Mouse (Mus musculus): ENCODE data around the gene Kcnip1. TPM values are rescaled to one million over a fixed set of nuclear protein-coding genes. Genes with fewer than 3 reads are reported as not detected.

Kcnip1 gene
- polyA plus RNA-seq, 1 experiment from 2014 or later: 4.3 TPM

DNA sequence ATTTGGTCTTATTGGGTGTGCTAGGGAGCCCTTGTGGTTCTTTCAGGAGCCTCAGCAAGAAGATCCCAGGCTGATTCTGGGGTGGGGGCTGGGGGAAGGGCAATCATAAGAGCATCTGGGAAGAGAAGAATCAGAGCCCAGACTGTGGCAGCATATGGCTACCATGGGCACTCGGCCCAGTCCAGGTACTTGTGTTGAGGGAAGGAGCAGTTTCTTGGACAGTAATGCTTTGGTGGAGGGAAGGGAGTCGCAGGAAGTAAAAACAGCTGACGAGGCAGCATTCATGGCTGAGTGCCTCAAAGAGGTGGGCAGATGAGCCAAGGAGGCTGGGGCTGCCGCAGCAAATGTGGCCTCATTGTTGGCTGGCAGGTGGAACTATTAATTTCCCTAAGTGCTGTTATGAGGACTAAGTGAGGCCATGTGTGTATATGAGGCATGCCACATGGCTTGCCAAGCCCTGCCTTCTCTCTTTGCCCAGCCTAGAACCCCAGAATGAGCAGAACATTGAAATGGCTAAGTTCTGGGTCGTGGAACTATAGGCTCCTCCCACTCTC lies 245.5 kb downstream of the Kcnip1 start:
- H3K27me3 ChIP-seq: no peaks in the 10 kb centered on the region
- peaks cover 13% of the 10 kb centered on the region for H3K4me1 ChIP-seq
- no peak overlapping the region for H3K27ac ChIP-seq
- ATAC-seq (ENCODE audit: insufficient number of reproducible peaks, insufficient read depth, low FRiP score, low TSS enrichment, low read depth): no peak
- H3K9ac ChIP-seq: no peak overlapping the region
- no peaks in the 10 kb centered on the region for H3K9me3 ChIP-seq
- WGBS: 70% methylated on average over 5 of the region's 5 CpGs
- no peak overlapping the region for H3K4me2 ChIP-seq
- no peaks in the 10 kb centered on the region for H3K36me3 ChIP-seq
- H3K4me3 ChIP-seq: no peak overlapping the region

DNA sequence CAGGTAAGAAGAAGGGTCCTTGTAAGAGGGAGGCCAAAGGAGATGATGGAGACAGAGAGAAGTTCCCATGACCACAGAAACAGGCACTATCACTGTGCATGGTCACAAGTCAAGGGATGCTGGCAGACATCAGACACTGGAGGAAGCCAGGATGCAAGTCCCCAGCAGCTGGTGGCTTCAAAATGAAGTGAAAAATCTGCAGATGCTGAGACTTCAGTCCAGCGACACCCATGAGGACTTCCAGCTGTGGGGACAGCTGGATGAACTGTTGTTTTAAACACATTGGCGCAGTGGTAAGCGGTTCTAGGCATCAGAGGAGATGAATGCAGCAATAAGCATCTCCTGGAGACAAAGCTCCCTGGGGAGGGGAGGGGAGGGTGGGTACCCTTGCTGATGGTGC lies 246.6 kb downstream of the Kcnip1 start:
- Histone ChIP-seq H3K27ac (no peak overlapping the region), H3K4me2 (no peak overlapping the region), H3K9ac (no peak overlapping the region), H3K4me3 (no peak overlapping the region), H3K27me3 (no peaks in the 10 kb centered on the region), H3K36me3 (no peaks in the 10 kb centered on the region), H3K4me1 (0 out of 2 replicates have a peak, but pooled peaks cover 2% of the 10 kb centered on the region), H3K9me3 (no peaks in the 10 kb centered on the region)
- ATAC-seq (ENCODE audit: insufficient number of reproducible peaks, insufficient read depth, low FRiP score, low TSS enrichment, low read depth): no peak
- 81% methylated on average over 3 of the region's 3 CpGs for WGBS

DNA sequence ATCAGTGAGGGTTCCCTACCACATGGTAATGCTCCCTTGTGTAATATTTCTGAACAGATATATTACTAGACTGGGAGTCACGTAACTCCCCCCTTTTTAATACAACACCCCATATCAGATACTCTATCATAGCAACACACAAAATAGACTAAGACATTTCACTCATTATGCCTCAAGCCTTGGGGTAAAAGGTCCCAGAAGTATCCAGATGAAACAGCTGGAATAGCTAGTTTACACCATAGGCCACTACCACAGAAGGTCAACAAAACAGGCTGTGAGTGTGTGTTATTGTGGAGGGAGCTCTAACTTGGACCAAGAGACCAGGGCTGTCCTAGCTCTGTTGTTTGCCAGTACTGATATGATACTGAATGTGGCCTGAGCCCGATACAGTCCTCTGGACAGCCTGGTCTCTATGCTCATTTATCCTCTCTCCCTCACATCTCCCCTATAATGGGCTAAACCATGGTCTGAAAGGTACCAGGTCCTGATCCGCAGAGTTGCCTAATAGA lies 247.1 kb downstream of the Kcnip1 start:
- whole genome bisulfite sequencing: 94% methylated on average over 3 of the region's 3 CpGs
- 0 out of 2 replicates have a peak, but pooled peaks cover under 1% of the 10 kb centered on the region for H3K27me3 ChIP-seq

DNA sequence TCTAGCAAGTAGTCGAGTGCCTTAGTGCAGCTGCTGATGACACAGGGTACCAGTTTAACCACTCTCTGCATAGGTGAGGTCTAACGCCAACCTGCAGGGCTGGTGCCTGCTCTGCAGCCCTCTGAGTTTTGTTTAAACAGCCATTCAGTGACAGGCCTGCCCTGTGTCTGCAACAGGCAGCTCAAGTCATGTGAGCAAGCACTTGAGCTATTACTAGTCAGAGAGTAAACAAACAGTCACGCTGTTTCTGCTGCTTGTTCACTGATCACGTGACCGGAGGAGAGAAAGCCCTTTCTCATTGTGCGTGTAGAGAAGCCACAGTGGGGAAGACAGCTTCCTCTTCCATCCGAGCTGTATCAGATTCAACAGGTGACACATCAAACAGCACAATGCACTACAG lies 248.5 kb downstream of the Kcnip1 start:
- Histone ChIP-seq H3K4me1 (no peaks in the 10 kb centered on the region), H3K9ac (no peak overlapping the region), H3K4me2 (no peak overlapping the region), H3K27ac (no peak overlapping the region), H3K9me3 (no peaks in the 10 kb centered on the region), H3K4me3 (no peak overlapping the region), H3K27me3 (peaks cover 4% of the 10 kb centered on the region; the same call in 1 of the 2 replicates), H3K36me3 (no peaks in the 10 kb centered on the region)
- ATAC-seq (ENCODE audit: insufficient number of reproducible peaks, insufficient read depth, low FRiP score, low TSS enrichment, low read depth): no peak
- WGBS: 47% methylated on average over 7 of the region's 7 CpGs

More for the DNA sequence above, 247.1 kb downstream of the Kcnip1 start:
- no peak overlapping the region for H3K9ac ChIP-seq
- H3K4me2 ChIP-seq: no peak overlapping the region
- ATAC-seq (ENCODE audit: insufficient number of reproducible peaks, insufficient read depth, low FRiP score, low TSS enrichment, low read depth): no peak
- H3K4me3 ChIP-seq: no peak overlapping the region
- H3K36me3 ChIP-seq: no peaks in the 10 kb centered on the region
- H3K27ac ChIP-seq: no peak overlapping the region
- no peaks in the 10 kb centered on the region for H3K9me3 ChIP-seq
- H3K4me1 ChIP-seq: no peaks in the 10 kb centered on the region

DNA sequence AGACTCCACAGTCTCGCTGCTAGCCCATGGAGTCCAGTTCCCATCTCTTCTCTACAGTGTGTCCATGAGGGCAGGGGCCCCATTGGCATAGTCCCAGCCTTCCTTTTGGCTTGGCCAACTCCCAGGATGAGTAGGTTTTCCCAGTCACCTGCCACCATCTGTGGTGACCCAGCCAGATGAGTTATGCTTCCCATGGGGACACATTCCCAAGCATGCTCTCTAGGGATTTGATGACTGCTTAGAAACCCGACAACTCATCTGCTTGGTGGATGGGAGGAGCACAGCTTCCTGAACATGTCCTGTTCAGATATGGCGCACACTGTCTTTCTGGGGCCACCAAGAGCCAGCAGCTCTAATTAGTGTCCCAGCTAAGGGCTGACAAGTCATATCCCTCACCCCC lies 252.8 kb downstream of the Kcnip1 start:
- H3K9ac ChIP-seq: no peak overlapping the region
- no peak overlapping the region for H3K4me3 ChIP-seq
- H3K27me3 ChIP-seq: peaks cover 20% of the 10 kb centered on the region
- no peaks in the 10 kb centered on the region for H3K4me1 ChIP-seq
- WGBS: 85% methylated on average over 3 of the region's 3 CpGs
- H3K27ac ChIP-seq: no peak overlapping the region
- no peak overlapping the region for H3K4me2 ChIP-seq
- no peaks in the 10 kb centered on the region for H3K36me3 ChIP-seq
- ATAC-seq (ENCODE audit: insufficient number of reproducible peaks, insufficient read depth, low FRiP score, low TSS enrichment, low read depth): no peak
- H3K9me3 ChIP-seq: no peaks in the 10 kb centered on the region

DNA sequence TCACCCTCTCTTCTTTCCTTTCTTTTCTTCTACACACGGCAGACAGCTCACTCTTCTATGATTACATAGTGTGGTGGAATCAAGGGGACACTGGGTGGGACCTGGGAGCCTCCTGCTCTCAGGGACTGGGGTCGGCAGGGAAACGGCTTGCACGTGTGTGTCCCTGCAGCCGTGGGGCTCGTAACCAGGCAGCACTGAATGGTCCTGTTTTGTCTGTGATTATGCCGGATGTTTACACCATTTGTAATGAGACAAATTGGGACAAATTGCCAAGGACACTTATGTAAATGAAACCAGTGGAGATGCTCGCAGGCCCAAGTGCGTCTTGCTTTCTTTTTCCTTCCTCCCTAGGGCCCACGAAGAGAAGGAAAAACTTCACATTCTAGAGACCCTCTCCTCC lies 256.5 kb downstream of the Kcnip1 start:
- H3K9me3 ChIP-seq: no peaks in the 10 kb centered on the region
- H3K36me3 ChIP-seq: no peaks in the 10 kb centered on the region
- H3K4me1 ChIP-seq: no peaks in the 10 kb centered on the region
- H3K4me3 ChIP-seq: no peak overlapping the region
- ATAC-seq (ENCODE audit: insufficient number of reproducible peaks, insufficient read depth, low FRiP score, low TSS enrichment, low read depth): no peak
- no peak overlapping the region for H3K4me2 ChIP-seq
- 35% methylated on average over 10 of the region's 10 CpGs for WGBS
- peaks cover 38% of the 10 kb centered on the region for H3K27me3 ChIP-seq
- H3K9ac ChIP-seq: no peak overlapping the region
- H3K27ac ChIP-seq: no peak overlapping the region

DNA sequence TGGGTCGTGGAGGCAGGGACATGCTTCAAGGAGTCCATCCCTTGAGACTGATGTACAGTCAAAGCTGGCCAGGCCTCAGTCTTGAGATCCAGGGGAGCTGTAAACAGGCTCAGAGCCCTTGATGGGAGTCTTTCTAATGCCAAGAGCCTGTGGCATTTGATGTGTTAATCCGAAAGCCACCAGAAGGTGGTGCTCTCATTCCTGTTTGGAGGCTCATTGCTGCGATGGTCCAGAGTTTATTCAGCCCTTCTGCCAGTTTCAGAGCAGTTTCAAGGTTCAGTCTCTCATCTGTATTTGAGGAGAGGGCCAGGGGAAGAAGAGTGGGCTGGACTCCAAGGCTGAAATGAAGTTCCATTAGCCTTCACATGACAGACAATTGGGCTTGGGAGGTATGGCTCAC lies 259.7 kb downstream of the Kcnip1 start:
- Histone ChIP-seq H3K4me2 (no peak overlapping the region), H3K9ac (no peak overlapping the region), H3K27me3 (peaks cover 34% of the 10 kb centered on the region), H3K9me3 (no peaks in the 10 kb centered on the region), H3K4me3 (no peak overlapping the region), H3K4me1 (no peaks in the 10 kb centered on the region), H3K27ac (no peak overlapping the region), H3K36me3 (no peaks in the 10 kb centered on the region)
- WGBS: 7% methylated on average over 3 of the region's 3 CpGs
- ATAC-seq (ENCODE audit: insufficient number of reproducible peaks, insufficient read depth, low FRiP score, low TSS enrichment, low read depth): no peak

DNA sequence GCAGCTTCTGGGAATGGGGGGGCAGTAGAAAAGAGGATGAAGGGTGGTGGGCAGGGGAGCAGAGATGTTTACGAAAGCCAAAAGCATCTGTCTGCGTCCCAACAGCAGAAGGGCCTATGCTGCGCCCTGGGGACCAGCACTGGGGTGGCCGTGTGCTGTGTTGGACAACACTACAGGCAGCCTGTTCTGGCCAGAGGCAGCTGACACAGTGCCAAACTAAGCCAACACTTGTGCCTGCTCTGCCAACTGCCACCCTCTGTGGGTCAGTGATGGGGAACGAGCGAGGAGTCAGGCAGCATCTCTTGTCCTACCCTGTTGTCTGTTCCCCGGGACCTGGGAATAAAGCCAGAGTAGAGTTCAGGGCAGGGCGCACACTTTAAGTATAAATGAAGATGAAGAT lies 260.6 kb downstream of the Kcnip1 start:
- no peak overlapping the region for H3K9ac ChIP-seq
- no peak overlapping the region for H3K27ac ChIP-seq
- ATAC-seq (ENCODE audit: insufficient number of reproducible peaks, insufficient read depth, low FRiP score, low TSS enrichment, low read depth): no peak
- H3K9me3 ChIP-seq: no peaks in the 10 kb centered on the region
- H3K4me2 ChIP-seq: no peak overlapping the region
- 79% methylated on average over 8 of the region's 8 CpGs for WGBS
- no peaks in the 10 kb centered on the region for H3K36me3 ChIP-seq
- H3K4me3 ChIP-seq: no peak overlapping the region
- peaks cover 34% of the 10 kb centered on the region for H3K27me3 ChIP-seq
- H3K4me1 ChIP-seq: no peaks in the 10 kb centered on the region

DNA sequence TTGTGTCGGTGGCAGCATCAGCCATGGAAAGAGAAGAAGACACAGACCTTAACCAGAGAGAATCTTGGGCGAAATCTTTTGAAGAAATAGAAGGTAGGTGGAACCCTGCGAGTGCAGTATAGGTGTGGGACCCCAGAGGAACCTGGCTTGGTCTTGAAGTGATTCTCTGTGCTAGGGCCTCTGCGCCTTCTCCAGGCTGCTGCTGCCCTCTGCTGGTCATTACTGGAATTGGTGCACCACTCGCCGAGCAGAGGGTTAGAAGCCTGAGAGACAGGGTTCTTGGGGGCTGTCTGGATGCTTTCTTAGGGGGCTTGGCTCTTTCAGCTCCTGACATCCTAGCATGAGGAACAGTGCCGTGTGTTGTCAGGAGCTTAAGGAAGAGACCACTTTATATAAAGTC lies 271.7 kb downstream of the Kcnip1 start:
- H3K27me3 ChIP-seq: peaks cover 26% of the 10 kb centered on the region
- no peak overlapping the region for H3K4me2 ChIP-seq
- H3K4me1 ChIP-seq: no peaks in the 10 kb centered on the region
- no peak overlapping the region for H3K27ac ChIP-seq
- WGBS: 27% methylated on average over 7 of the region's 7 CpGs
- no peak overlapping the region for H3K9ac ChIP-seq
- no peaks in the 10 kb centered on the region for H3K36me3 ChIP-seq
- no peak for ATAC-seq (ENCODE audit: insufficient number of reproducible peaks, insufficient read depth, low FRiP score, low TSS enrichment, low read depth)
- no peak overlapping the region for H3K4me3 ChIP-seq
- no peaks in the 10 kb centered on the region for H3K9me3 ChIP-seq

DNA sequence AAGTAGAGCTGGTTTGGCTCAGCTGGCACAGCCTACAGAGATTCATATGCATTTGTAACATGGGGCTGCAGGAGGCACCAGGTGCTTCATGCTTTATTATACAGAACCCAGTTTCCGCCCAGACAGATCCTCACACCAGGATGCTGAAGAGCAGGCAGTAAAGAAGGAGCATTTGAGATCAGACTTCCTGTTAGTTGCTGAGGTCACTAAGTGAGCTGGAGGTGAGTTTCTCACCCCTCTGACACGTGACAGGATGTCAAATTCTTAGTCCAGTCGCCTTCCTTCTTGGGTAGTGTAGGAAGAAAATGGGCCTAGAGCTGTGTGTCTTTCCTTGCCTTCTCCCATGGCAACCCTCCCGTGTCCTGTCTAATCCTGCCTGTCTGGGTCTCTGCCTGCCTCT lies 286.2 kb downstream of the Kcnip1 start:
- ATAC-seq (ENCODE audit: insufficient number of reproducible peaks, insufficient read depth, low FRiP score, low TSS enrichment, low read depth): no peak
- peaks cover 8% of the 10 kb centered on the region; the same call in 1 of the 2 replicates for H3K27me3 ChIP-seq
- no peaks in the 10 kb centered on the region for H3K36me3 ChIP-seq
- no peak overlapping the region for H3K9ac ChIP-seq
- no peak overlapping the region for H3K27ac ChIP-seq
- 25% methylated on average over 4 of the region's 4 CpGs for WGBS
- no peak overlapping the region for H3K4me3 ChIP-seq
- H3K4me1 ChIP-seq: no peaks in the 10 kb centered on the region
- H3K4me2 ChIP-seq: no peak overlapping the region
- H3K9me3 ChIP-seq: no peaks in the 10 kb centered on the region

DNA sequence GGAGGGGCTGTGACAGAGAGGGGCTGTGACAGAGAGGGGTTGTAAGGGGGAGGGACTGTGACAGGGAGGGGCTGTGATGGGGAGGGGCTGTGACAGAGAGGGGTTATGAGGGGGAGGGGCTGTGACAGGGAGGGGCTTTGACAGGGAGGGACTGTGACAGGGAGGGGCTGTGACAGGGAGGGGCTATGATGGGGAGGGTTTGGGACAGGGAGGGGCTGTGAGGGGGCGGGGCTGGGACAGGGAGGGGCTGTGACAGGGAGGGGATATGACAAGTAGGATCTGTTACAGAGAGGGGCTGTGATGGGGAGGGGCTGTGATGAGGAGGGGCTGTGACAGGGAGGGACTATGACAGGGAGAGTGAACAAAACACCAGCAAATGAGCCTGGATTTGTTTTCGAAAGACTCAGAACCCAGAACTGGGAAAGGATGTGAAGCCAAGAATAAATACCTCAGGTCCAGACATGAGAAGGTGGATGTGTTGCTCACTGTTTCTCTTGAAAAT lies 290.9 kb downstream of the Kcnip1 start:
- no peaks in the 10 kb centered on the region for H3K27me3 ChIP-seq
- no peaks in the 10 kb centered on the region for H3K4me1 ChIP-seq
- H3K36me3 ChIP-seq: no peaks in the 10 kb centered on the region
- no peak overlapping the region for H3K9ac ChIP-seq
- ATAC-seq (ENCODE audit: insufficient number of reproducible peaks, insufficient read depth, low FRiP score, low TSS enrichment, low read depth): no peak
- no peaks in the 10 kb centered on the region for H3K9me3 ChIP-seq
- 31% methylated on average over 2 of the region's 2 CpGs for WGBS
- no peak overlapping the region for H3K27ac ChIP-seq
- H3K4me3 ChIP-seq: no peak overlapping the region
- no peak overlapping the region for H3K4me2 ChIP-seq

DNA sequence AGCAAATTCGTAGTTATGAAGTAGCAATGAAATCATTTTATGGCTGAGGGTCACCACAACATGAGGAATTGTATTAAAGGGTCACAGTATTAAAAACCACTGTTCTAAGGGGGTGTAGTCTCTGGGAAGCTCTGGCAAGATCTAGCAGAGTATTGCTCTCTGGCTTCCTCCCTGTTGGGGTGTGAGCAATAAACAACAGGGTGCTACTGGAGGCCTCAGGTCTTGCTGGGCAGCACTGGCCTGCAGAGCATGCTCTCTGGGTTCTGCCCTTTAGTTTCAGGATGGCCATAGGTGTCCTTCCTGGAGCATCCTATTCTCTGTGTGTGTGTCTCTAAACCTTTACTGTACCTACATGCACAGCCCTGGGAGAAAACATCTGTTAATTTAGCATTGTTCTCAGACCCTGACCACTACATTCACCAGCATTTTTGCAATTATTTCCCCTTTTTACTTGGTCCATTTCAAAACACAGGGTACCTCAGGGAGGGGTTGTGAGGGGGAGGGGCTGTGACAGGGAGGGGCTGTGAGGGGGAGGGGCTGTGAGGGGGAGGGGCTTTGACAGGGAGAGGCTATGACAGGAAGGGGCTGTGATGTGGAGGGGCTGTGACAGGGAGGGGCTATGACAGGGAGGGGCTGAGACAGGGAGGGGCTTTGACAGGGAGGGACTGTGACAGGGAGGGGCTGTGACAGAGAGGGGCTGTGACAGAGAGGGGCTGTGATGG lies 291.6 kb downstream of the Kcnip1 start:
- H3K4me1 ChIP-seq: no peaks in the 10 kb centered on the region
- no peak overlapping the region for H3K27ac ChIP-seq
- no peak overlapping the region for H3K9ac ChIP-seq
- WGBS: 39% methylated on average over 1 of the region's 1 CpGs
- no peak for ATAC-seq (ENCODE audit: insufficient number of reproducible peaks, insufficient read depth, low FRiP score, low TSS enrichment, low read depth)
- no peak overlapping the region for H3K4me3 ChIP-seq
- H3K9me3 ChIP-seq: no peaks in the 10 kb centered on the region
- no peaks in the 10 kb centered on the region for H3K27me3 ChIP-seq
- H3K4me2 ChIP-seq: no peak overlapping the region
- no peaks in the 10 kb centered on the region for H3K36me3 ChIP-seq
